Mouse (Mus musculus) thymus, adult 2 months (tissue): ENCODE results near the gene Lad1.

Experiments used
- CTCF ChIP-seq: fragments of 200-500 bp; IDR thresholded peaks from 2 replicates; pipeline ENCODE4 v1.5.1; 2012; ENCODE audit warnings: mild to moderate bottlenecking, control low read depth, low read length, moderate library complexity, borderline replicate concordance; ENCODE audit not compliant: control insufficient read depth, poor library complexity, insufficient read depth; ENCODE audit errors: extremely low read depth
- POLR2A ChIP-seq: fragments of 200-500 bp; IDR thresholded peaks from 2 replicates; pipeline ENCODE4 v1.6.1; 2012; ENCODE audit warnings: mild to moderate bottlenecking, low read length, control low read depth, moderate library complexity; ENCODE audit not compliant: control insufficient read depth, poor library complexity, insufficient read depth; ENCODE audit errors: extremely low read depth

DNA sequence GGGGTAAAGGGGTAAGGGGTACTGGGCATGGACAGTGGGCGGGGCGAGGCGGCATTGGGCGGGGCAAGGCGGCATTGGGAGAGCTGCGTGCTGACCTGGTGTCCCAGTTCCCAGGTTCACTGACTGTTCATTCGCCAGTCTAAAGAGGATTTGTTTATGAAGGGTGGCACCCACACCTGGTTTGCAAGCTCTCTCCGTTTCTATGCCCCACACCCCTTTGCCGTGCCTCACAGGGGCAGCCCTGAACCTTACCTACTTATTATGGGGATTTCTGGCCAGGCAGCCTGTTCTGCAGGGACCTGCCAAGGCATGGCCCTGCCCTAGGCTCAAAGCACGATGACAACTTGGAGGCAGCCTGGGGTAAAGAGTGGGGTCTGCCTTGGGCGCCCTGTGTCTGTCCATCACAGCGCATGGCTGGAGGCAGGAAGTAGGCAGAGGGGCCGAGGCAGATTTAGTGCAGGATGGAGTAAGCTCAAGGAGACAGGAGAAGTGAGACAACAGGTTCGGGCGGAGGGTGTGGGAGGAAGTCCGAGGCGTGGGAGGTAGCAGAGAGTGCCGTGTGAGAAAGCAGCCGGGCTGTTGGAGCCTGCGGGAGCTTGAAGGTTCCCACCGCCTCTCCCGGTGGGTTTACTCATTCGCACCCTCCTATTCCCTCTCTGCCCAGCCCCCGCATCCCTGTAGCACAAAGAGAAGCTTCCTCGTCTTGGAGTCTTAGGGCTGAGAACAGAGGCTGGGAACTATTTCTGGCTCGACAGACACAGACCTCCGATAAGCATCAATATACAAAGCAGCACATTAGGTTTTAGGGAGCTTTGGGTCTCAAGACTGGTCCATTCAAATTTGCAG is 24.8 kb upstream of the Lad1 start:
- TF ChIP-seq CTCF = peak; percentile 28; the same call in 1 of the 2 replicates
- TF ChIP-seq POLR2A = no peak
